Mouse (Mus musculus) cerebellum, adult 2 months (tissue): ENCODE measurements at regions not wholly inside any gene's neighbourhood (a gene's known extent, or its start where the extent isn't known, plus 50 kb on each side); places are given as distances from the start of the nearest gene placed in this dataset.

ENCODE experiments used
- CTCF ChIP-seq: fragments of 200-500 bp; IDR thresholded peaks from 2 replicates; pipeline ENCODE4 v1.5.1; 2011; ENCODE audit warnings: low read depth, mild to moderate bottlenecking, control low read depth, low read length, moderate library complexity, borderline replicate concordance; ENCODE audit not compliant: insufficient read depth
- POLR2A ChIP-seq: fragments of 200-500 bp; IDR thresholded peaks from 2 replicates; pipeline ENCODE4 v1.6.1; 2011; ENCODE audit warnings: low read length, control low read depth, borderline replicate concordance; ENCODE audit not compliant: insufficient read depth

DNA sequence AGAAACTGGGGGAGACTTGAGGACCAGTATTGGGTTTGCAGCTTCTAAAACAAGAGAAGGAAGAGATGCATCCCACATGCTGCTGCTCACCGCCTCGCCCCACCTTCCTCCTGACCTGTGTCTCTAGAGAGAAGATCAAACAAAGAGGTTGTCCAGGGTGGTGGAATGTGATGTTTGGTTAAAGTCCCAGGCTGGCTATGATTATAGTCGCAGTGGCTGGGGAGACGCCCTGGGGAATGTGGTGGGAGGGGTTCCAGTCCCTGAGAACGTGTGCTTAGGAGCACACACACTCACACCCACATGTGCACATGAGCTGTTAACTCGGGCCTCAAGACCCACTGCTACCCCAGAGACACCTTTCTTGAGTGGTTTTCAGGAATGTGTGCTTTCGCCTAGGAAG is 74.0 kb downstream of the Skor1 start:
- TF ChIP-seq CTCF (no peak), POLR2A (no peak)
